Mouse (Mus musculus): ENCODE measurements around the gene Ephx3.

DNA sequence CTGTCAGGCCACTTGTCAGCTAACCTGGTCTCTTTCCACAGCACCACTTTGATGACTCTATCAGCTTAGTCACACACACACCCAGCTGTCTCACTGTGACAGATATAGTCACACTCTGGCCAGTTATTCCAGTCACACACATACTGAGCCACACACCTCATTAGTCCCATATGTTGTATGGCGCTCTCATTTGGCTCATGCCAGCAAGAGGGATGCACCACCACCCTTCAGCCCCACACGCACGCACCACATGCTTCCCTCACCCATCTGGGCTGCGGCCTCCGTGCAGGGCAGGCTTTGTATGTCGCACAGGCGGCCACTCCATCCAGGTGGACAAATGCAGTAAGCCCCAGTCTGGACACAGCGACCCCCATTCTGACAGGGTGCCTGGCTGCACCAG is 42.6 kb downstream of the Ephx3 start:
- TF ChIP-seq TCF12 (IDR thresholded peaks at IDR 0.05; ENCODE audit: low read depth, low read length), result no peak
- no peak for TF ChIP-seq CTCF (conservative IDR thresholded peaks at IDR 0.05 in 1 of 2, IDR thresholded peaks at IDR 0.05 in 1 of 2; ENCODE audit: low read depth in 2 of 2, low read length in 2 of 2)
